Mouse (Mus musculus): ENCODE results near the gene Csf3. TPM values are rescaled to one million over a fixed set of nuclear protein-coding genes. Genes with fewer than 3 reads are reported as not detected.

The Csf3 gene
- polyA plus RNA-seq, 1 experiment = not detected

DNA sequence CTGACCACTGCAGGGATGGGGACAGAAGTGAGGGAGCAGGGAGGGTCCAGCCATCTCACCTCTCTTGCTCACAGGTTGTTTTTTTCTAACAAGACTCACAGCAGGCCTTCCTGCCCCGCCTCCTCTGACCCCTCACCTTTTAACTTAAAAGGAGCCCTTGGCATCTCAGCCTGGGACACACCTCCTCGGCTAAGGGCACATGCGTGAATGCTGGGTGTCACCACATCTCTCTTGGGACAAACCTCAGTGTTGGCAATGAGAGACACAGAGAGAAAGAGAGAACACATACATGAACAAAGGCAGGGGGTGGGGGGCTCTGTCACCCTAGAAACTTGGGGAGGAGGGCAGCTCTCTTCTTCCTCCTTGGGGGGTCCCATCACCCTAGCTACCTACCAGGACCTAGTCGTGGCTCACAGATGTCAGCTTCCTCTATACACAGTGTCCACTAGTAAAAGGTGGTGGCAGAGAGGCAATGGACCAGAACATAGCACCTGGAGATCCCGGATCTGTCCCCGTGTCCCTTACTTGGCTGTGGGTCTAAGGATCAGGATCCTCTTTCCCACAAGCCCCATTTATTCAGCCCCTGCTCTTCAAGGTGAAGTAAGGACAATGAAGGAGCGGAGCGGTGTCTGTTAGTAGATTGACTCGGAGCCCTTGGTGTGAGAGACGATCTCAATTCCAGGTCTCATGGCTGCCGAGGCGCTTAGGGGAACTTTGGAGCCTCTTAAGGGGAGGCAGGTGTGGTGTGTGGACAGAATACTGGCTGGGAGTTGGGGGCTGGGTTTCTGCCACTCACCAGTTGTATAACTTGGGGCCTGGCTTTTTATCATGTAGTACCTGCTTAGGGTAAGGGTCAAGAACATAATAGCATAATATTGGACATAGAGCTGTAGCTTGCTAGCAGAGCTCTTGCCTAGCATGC is 45.1 kb downstream of the Csf3 start:
- Histone ChIP-seq H3K4me3 (peak overlapping the region; percentile 17), H3K36me3 (ENCODE audit: control insufficient read depth, insufficient read depth) (no peaks in the 10 kb centered on the region), H3ac (ENCODE audit: control insufficient read depth, insufficient read length) (no peak overlapping the region), H3K27me3 (ENCODE audit: control insufficient read depth, insufficient read depth, insufficient read length) (no peaks in the 10 kb centered on the region), H3K79me2 (ENCODE audit: control insufficient read depth, insufficient read depth) (peaks cover 21% of the 10 kb centered on the region), H3K4me2 (ENCODE audit: low read depth) (peak overlapping the region; percentile 87)
- TF ChIP-seq SRF (IDR thresholded peaks at IDR 0.05; ENCODE audit: control insufficient read depth, insufficient read length, low read depth) = no peak
- TF ChIP-seq TCF3 (IDR thresholded peaks at IDR 0.05; ENCODE audit: insufficient read length, low read depth) = no peak
- TF ChIP-seq MYOD1 (IDR thresholded peaks at IDR 0.05; ENCODE audit: control insufficient read depth in 1 of 3, insufficient read length in 2 of 3, low read depth in 2 of 3) = no peak
- no peak for TF ChIP-seq REST (IDR thresholded peaks at IDR 0.05; ENCODE audit: insufficient read depth, insufficient read length)
- no peak for TF ChIP-seq E2F4 (IDR thresholded peaks at IDR 0.05; ENCODE audit: insufficient read depth)
- no peak for TF ChIP-seq MAX (IDR thresholded peaks at IDR 0.05; ENCODE audit: low read depth)
- TF ChIP-seq USF1 (IDR thresholded peaks at IDR 0.05; ENCODE audit: low read depth) = no peak
- no peak for TF ChIP-seq POLR2AphosphoS2 (IDR thresholded peaks at IDR 0.05; ENCODE audit: insufficient read length, low read depth)
- no peak for TF ChIP-seq TCF12 (IDR thresholded peaks at IDR 0.05; ENCODE audit: insufficient read depth, poor library complexity, severe bottlenecking)
- TF ChIP-seq POLR2A (IDR thresholded peaks at IDR 0.05; ENCODE audit: insufficient read length, low read depth) = no peak
- no peak for TF ChIP-seq CEBPB (IDR thresholded peaks at IDR 0.05; ENCODE audit: insufficient read depth, poor library complexity, severe bottlenecking)

DNA sequence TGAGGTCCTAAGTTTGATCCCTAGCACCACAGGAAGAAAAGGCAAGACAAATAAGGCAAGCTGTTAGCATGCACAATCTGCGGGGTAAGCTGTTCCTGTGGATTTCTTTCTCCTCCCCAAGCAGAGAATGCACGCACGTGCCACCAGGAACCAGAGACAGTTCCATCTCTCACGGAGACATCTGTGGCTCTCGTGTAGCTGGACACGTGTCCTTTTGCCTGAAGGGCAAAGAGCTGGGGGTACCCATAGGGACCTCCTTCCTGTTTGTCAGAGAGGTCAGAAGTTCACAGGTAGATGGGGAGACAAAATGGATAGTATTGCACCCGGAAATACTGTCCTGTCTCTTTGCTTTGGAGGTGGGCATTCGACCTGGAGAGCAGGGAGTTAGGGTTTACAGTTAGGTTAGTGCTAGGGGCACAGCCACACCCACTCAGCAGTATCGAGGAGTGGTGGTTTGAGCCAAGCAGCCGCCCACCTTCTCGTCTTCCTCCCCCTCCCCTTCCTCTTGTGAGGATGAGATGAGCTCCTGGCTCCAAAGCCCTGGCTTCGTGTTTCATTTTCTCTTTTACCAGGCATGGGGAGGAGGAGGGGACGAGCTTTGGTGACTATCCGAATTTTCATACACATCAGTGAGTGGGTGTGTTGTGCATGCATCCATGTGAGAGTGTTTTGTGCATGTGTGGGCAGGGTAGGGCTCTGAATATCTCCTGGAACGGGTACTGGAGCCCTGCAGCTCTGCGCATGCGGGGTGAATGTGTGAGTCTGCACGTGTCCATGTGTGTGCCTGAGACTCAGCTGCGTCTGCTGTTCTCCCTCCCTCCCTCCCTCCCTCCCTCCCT is 46.0 kb downstream of the Csf3 start:
- Histone ChIP-seq H3K36me3 (ENCODE audit: control insufficient read depth, insufficient read depth) (no peaks in the 10 kb centered on the region), H3K4me3 (peak overlapping the region; percentile 17), H3K27me3 (ENCODE audit: control insufficient read depth, insufficient read depth, insufficient read length) (no peaks in the 10 kb centered on the region), H3ac (ENCODE audit: control insufficient read depth, insufficient read length) (no peak overlapping the region), H3K79me2 (ENCODE audit: control insufficient read depth, insufficient read depth) (peaks cover 24% of the 10 kb centered on the region), H3K4me2 (ENCODE audit: low read depth) (peak overlapping the region; percentile 87)
- TF ChIP-seq USF1 (IDR thresholded peaks at IDR 0.05; ENCODE audit: low read depth) (peak; percentile 51), MYOD1 (IDR thresholded peaks at IDR 0.05; ENCODE audit: control insufficient read depth in 1 of 3, insufficient read length in 2 of 3, low read depth in 2 of 3) (peak in 2 of 3 experiments; percentile 53 to 68), REST (IDR thresholded peaks at IDR 0.05; ENCODE audit: insufficient read depth, insufficient read length) (no peak), CEBPB (IDR thresholded peaks at IDR 0.05; ENCODE audit: insufficient read depth, poor library complexity, severe bottlenecking) (no peak), MYOG (IDR thresholded peaks at IDR 0.05; ENCODE audit: control insufficient read depth in 1 of 3, insufficient read depth in 1 of 3, insufficient read length in 2 of 3, low read depth in 2 of 3) (peak in 2 of 3 experiments; percentile 27 to 69), POLR2AphosphoS2 (IDR thresholded peaks at IDR 0.05; ENCODE audit: insufficient read length, low read depth) (peak; percentile 11), E2F4 (IDR thresholded peaks at IDR 0.05; ENCODE audit: insufficient read depth) (no peak), MAX (IDR thresholded peaks at IDR 0.05; ENCODE audit: low read depth) (peak; percentile 63), TCF12 (IDR thresholded peaks at IDR 0.05; ENCODE audit: insufficient read depth, poor library complexity, severe bottlenecking) (no peak), TCF3 (IDR thresholded peaks at IDR 0.05; ENCODE audit: insufficient read length, low read depth) (peak; percentile 40), SRF (IDR thresholded peaks at IDR 0.05; ENCODE audit: control insufficient read depth, insufficient read length, low read depth) (peak; percentile 46), POLR2A (IDR thresholded peaks at IDR 0.05; ENCODE audit: insufficient read length, low read depth) (peak; percentile 44)

DNA sequence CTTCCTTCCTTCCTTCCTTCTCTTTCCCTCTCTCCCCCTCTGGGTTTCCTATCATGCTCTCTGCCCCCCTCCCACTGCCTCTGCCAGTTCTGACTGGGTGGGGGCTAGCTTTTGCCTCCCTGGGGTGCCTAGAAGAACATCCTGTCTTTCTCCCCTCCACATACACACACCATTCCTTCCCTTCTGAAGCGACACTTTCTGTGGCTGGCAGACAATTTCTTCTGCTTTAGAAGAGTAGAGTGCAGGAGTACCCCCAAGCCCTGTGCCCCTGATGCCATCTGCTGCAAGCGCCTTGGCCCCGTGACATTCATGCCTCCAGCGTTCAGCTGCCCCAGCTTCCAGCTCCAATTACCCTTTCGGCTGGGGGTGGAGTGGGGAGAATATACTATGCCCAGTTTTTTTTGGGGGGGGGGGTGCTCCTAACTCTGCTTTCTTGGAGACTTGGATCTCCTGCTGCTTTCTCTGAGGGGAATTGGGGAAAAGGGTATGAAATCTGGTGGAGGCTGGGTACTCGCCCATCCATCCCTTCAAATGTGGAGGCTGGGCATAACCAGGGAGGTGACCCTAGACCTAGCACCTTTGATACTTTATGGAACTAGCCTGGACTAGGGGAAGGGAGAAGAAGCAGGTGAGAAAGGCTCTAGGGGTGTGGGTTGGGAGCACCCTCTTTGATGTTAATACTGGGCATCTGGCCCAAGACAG is 46.9 kb downstream of the Csf3 start:
- no peak for TF ChIP-seq POLR2A (IDR thresholded peaks at IDR 0.05; ENCODE audit: insufficient read length, low read depth)
- TF ChIP-seq USF1 (IDR thresholded peaks at IDR 0.05; ENCODE audit: low read depth) = no peak
- no peak for TF ChIP-seq TCF3 (IDR thresholded peaks at IDR 0.05; ENCODE audit: insufficient read length, low read depth)
- peak; percentile 47 for TF ChIP-seq TCF12 (IDR thresholded peaks at IDR 0.05; ENCODE audit: insufficient read depth, poor library complexity, severe bottlenecking)
- TF ChIP-seq SRF (IDR thresholded peaks at IDR 0.05; ENCODE audit: control insufficient read depth, insufficient read length, low read depth) = no peak
- no peak for TF ChIP-seq REST (IDR thresholded peaks at IDR 0.05; ENCODE audit: insufficient read depth, insufficient read length)
- TF ChIP-seq MYOD1 (IDR thresholded peaks at IDR 0.05; ENCODE audit: control insufficient read depth in 1 of 3, insufficient read length in 2 of 3, low read depth in 2 of 3) = peak; percentile 46 to 78 (median 64)
- no peak for TF ChIP-seq E2F4 (IDR thresholded peaks at IDR 0.05; ENCODE audit: insufficient read depth)
- TF ChIP-seq POLR2AphosphoS2 (IDR thresholded peaks at IDR 0.05; ENCODE audit: insufficient read length, low read depth) = no peak
- TF ChIP-seq MAX (IDR thresholded peaks at IDR 0.05; ENCODE audit: low read depth) = no peak
- peak in 2 of 3 experiments; percentile 39 to 85 for TF ChIP-seq MYOG (IDR thresholded peaks at IDR 0.05; ENCODE audit: control insufficient read depth in 1 of 3, insufficient read depth in 1 of 3, insufficient read length in 2 of 3, low read depth in 2 of 3)
- peak; percentile 92 for TF ChIP-seq CEBPB (IDR thresholded peaks at IDR 0.05; ENCODE audit: insufficient read depth, poor library complexity, severe bottlenecking)
- H3K4me3 ChIP-seq = peak overlapping the region; percentile 17
- peaks cover 24% of the 10 kb centered on the region for H3K79me2 ChIP-seq (ENCODE audit: control insufficient read depth, insufficient read depth)
- no peaks in the 10 kb centered on the region for H3K27me3 ChIP-seq (ENCODE audit: control insufficient read depth, insufficient read depth, insufficient read length)
- no peak overlapping the region for H3ac ChIP-seq (ENCODE audit: control insufficient read depth, insufficient read length)
- H3K36me3 ChIP-seq (ENCODE audit: control insufficient read depth, insufficient read depth) = no peaks in the 10 kb centered on the region
- peak overlapping the region; percentile 87 for H3K4me2 ChIP-seq (ENCODE audit: low read depth)
